Mouse (Mus musculus) adrenal gland, adult 18-20 months (tissue): ENCODE data around the gene Etnk1. TPM values are rescaled to one million over a fixed set of nuclear protein-coding genes. Genes with fewer than 3 reads are reported as not detected.
"Not testable (repeated sequence)": the region's sequence is repeated elsewhere in the genome, so short reads cannot be mapped to it uniquely, and the experiment has no call there.

Experiments
- DNase-seq, 2 experiments: peaks; one replicate each; pipeline ENCODE4 v3.0.0; 2021 to 2022; ENCODE audit warnings: low spot score in 2 of 2
- long read RNA-seq, 2 experiments: library from polyadenylated mRNA; stranded (forward); transcript quantifications; one replicate each; pipeline ENCODE4 v2.0.0; 2021
- total RNA-seq, 2 experiments: library from RNA; stranded (reverse); gene quantifications; 1 replicate in 1 of 2; 2 replicates in 1 of 2; pipeline ENCODE4 v1.2.3; 2021

Etnk1 gene
- total RNA-seq = 100 to 1,000 TPM in 1 of 2 experiments, 10 to 100 TPM in 1; 94.7 to 137 TPM
- long read RNA-seq, experiment 1, full-length matches to known transcripts = 10 of 21 reads
- long read RNA-seq, experiment 1, partial matches to known transcripts = 0 of 21 reads
- long read RNA-seq, experiment 1, other reads (novel, unspliced or antisense) = 11 of 21 reads
- long read RNA-seq, experiment 2, full-length matches to known transcripts = 50 of 75 reads
- long read RNA-seq, experiment 2, partial matches to known transcripts = 0 of 75 reads
- long read RNA-seq, experiment 2, other reads (novel, unspliced or antisense) = 25 of 75 reads

- peak; percentile 95 to 97 for DNase-seq
Measured at GRCm38 (mm10) chr6:143166452-143167357, at the start of gene Etnk1. TSS of gene Etnk1 (plus strand) at chr6:143167221.

- DNase-seq = no peak
Measured at GRCm38 (mm10) chr6:143119325-143119724, 47.7 kb upstream of the Etnk1 start.

GRCm38 (mm10) chr6:143125721-143126120 lies 41.3 kb upstream of the Etnk1 start:
- DNase-seq = no peak

- no peak for DNase-seq
Measured at GRCm38 (mm10) chr6:143129466-143129865, 37.6 kb upstream of the Etnk1 start.

- DNase-seq = no peak
Measured at GRCm38 (mm10) chr6:143129952-143130351, 37.1 kb upstream of the Etnk1 start.

GRCm38 (mm10) chr6:143130411-143130810 lies 36.6 kb upstream of the Etnk1 start:
- no peak for DNase-seq

- DNase-seq = no peak
Measured at GRCm38 (mm10) chr6:143131895-143132652, 34.9 kb upstream of the Etnk1 start.

GRCm38 (mm10) chr6:143133150-143133549 lies 33.9 kb upstream of the Etnk1 start:
- DNase-seq = no peak

- no peak for DNase-seq
Measured at GRCm38 (mm10) chr6:143135097-143135496, 31.9 kb upstream of the Etnk1 start.

GRCm38 (mm10) chr6:143136688-143137087 lies 30.3 kb upstream of the Etnk1 start:
- DNase-seq = no peak

- DNase-seq = no peak
Measured at GRCm38 (mm10) chr6:143137341-143137740, 29.7 kb upstream of the Etnk1 start.

- no peak for DNase-seq
Measured at GRCm38 (mm10) chr6:143139417-143139816, 27.6 kb upstream of the Etnk1 start.

GRCm38 (mm10) chr6:143140884-143141283 lies 26.1 kb upstream of the Etnk1 start:
- DNase-seq = no peak

GRCm38 (mm10) chr6:143141624-143142592 lies 25.1 kb upstream of the Etnk1 start:
- not testable (repeated sequence) for DNase-seq

GRCm38 (mm10) chr6:143142861-143143260 lies 24.2 kb upstream of the Etnk1 start:
- no peak for DNase-seq

GRCm38 (mm10) chr6:143143321-143143720 lies 23.7 kb upstream of the Etnk1 start:
- no peak for DNase-seq

- no peak for DNase-seq
Measured at GRCm38 (mm10) chr6:143143775-143144273, 23.2 kb upstream of the Etnk1 start.

- DNase-seq = no peak
Measured at GRCm38 (mm10) chr6:143144556-143144955, 22.5 kb upstream of the Etnk1 start.

- no peak for DNase-seq
Measured at GRCm38 (mm10) chr6:143145051-143145450, 22.0 kb upstream of the Etnk1 start.

GRCm38 (mm10) chr6:143146756-143147155 lies 20.3 kb upstream of the Etnk1 start:
- no peak for DNase-seq
